Mouse (Mus musculus): ENCODE results near the gene Cct6b.

- TF ChIP-seq CTCF (IDR thresholded peaks at IDR 0.05; ENCODE audit: low read depth), result no peak
- no peak for TF ChIP-seq EP300 (IDR thresholded peaks at IDR 0.05; ENCODE audit: low read depth)
These were observed 16.0 kb upstream of the Cct6b start for GRCm38 (mm10) chr11:82780134-82780533.

All from liver, postnatal 0 days (tissue).